Mouse (Mus musculus): Measurements from ENCODE around the gene Slc7a7.

The Slc7a7 gene

GRCm38 (mm10) chr14:54328548-54328947 lies 89.0 kb downstream of the Slc7a7 start:
- no peak for DNase-seq (ENCODE audit: low spot score in 2 of 2)

DNA sequence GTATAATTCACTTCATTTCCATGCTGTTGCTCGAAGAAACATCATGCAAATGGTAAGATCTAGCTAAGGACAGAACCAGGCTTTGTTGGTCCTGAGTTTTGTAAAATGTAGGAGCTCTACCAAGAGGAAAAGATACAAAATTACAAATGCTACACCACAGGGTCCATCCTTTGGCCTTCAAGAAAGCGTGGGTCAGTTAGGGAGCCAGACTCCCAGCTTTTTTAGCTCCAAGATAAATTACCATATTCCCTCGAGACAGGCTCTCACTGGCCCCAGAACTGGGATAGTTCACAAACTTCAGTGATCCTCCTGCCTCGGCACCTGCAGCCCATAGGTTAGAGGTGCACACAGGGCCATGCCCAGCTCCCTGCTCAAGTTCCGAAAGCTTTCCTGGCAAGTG lies 93.1 kb downstream of the Slc7a7 start:
- no peak for DNase-seq (ENCODE audit: low spot score in 2 of 2)

DNA sequence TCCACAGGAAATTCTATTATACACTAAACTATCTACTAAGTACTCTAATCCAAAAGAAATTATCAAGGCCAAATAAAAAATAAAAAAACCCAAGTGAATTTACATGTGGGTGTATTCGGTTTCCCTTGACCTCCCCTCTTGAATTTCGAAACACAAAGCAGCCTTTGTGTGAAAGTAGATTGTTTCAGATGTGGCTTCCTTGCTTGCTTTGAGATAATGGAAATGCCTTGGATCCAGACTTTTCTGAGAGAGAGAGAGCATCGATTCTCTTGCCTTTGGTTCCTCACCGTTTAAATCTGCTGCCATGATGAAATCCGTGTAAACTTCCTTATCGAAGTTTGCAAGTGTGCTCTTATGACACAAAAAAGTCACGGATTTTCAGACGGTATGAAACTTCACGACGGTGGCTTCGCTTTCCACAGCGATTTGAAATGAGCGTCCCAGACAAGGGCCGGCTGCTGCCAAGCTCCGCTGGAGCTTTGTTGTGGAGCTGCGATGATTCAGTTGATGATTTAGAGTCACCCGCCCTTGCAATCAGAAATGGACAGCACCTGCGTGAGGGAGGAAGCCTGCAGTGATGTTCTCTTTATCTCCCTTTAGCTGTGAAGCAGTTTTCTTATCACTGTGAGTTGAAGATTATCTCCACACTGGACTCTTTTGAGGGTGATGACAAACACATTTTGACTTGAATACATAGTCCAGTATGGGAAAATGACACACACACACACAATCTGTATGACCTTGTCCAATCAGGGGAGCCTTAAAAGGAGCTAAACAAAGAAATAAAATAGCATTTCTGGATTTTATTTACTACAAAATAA lies 95.8 kb downstream of the Slc7a7 start:
- no peak for DNase-seq (ENCODE audit: low spot score in 2 of 2)
